Mouse (Mus musculus): ENCODE data around the gene Mapk6. TPM values are rescaled to one million over a fixed set of nuclear protein-coding genes. Genes with fewer than 3 reads are reported as not detected.
"Not testable (repeated sequence)": the region's sequence is repeated elsewhere in the genome, so short reads cannot be mapped to it uniquely, and the experiment has no call there.

Gene Mapk6
- polyA plus RNA-seq, 1 experiment = 52.8 TPM

GRCm38 (mm10) chr9:75366191-75366590 is 43.6 kb downstream of the Mapk6 start:
- Histone ChIP-seq H3K4me3 (no peak overlapping the region), H3K27me3 (ENCODE audit: control insufficient read depth, insufficient read depth, insufficient read length) (no peaks in the 10 kb centered on the region), H3K36me3 (ENCODE audit: control insufficient read depth, insufficient read depth) (no peaks in the 10 kb centered on the region), H3K79me2 (ENCODE audit: control insufficient read depth, insufficient read depth) (no peaks in the 10 kb centered on the region), H3ac (ENCODE audit: control insufficient read depth, insufficient read length) (no peak overlapping the region), H3K4me2 (ENCODE audit: low read depth) (peak overlapping the region; percentile 14)
- TF ChIP-seq POLR2AphosphoS2 (IDR thresholded peaks at IDR 0.05; ENCODE audit: insufficient read length, low read depth) (no peak), CEBPB (IDR thresholded peaks at IDR 0.05; ENCODE audit: insufficient read depth, poor library complexity, severe bottlenecking) (no peak), TCF12 (IDR thresholded peaks at IDR 0.05; ENCODE audit: insufficient read depth, poor library complexity, severe bottlenecking) (no peak), MYOD1 (IDR thresholded peaks at IDR 0.05; ENCODE audit: control insufficient read depth in 1 of 3, insufficient read length in 2 of 3, low read depth in 2 of 3) (no peak), MAX (IDR thresholded peaks at IDR 0.05; ENCODE audit: low read depth) (no peak), E2F4 (IDR thresholded peaks at IDR 0.05; ENCODE audit: insufficient read depth) (no peak), MYOG (IDR thresholded peaks at IDR 0.05; ENCODE audit: control insufficient read depth in 1 of 3, insufficient read depth in 1 of 3, insufficient read length in 2 of 3, low read depth in 2 of 3) (no peak), SRF (IDR thresholded peaks at IDR 0.05; ENCODE audit: control insufficient read depth, insufficient read length, low read depth) (no peak), REST (IDR thresholded peaks at IDR 0.05; ENCODE audit: insufficient read depth, insufficient read length) (no peak)

- H3K27me3 ChIP-seq (ENCODE audit: control insufficient read depth, insufficient read depth, insufficient read length) = no peaks in the 10 kb centered on the region
- no peak overlapping the region for H3K4me3 ChIP-seq
- no peaks in the 10 kb centered on the region for H3K36me3 ChIP-seq (ENCODE audit: control insufficient read depth, insufficient read depth)
- no peak overlapping the region for H3K4me2 ChIP-seq (ENCODE audit: low read depth)
- TF ChIP-seq TCF3 (IDR thresholded peaks at IDR 0.05; ENCODE audit: insufficient read length, low read depth) = no peak
- TF ChIP-seq MYOD1 (IDR thresholded peaks at IDR 0.05; ENCODE audit: control insufficient read depth in 1 of 3, insufficient read length in 2 of 3, low read depth in 2 of 3) = no peak
- TF ChIP-seq MYOG (IDR thresholded peaks at IDR 0.05; ENCODE audit: control insufficient read depth in 1 of 3, insufficient read depth in 1 of 3, insufficient read length in 2 of 3, low read depth in 2 of 3) = no peak
- TF ChIP-seq POLR2AphosphoS2 (IDR thresholded peaks at IDR 0.05; ENCODE audit: insufficient read length, low read depth) = no peak
- no peak for TF ChIP-seq MAX (IDR thresholded peaks at IDR 0.05; ENCODE audit: low read depth)
- no peak for TF ChIP-seq USF1 (IDR thresholded peaks at IDR 0.05; ENCODE audit: low read depth)
- TF ChIP-seq POLR2A (IDR thresholded peaks at IDR 0.05; ENCODE audit: insufficient read length, low read depth) = no peak
- TF ChIP-seq CEBPB (IDR thresholded peaks at IDR 0.05; ENCODE audit: insufficient read depth, poor library complexity, severe bottlenecking) = no peak
- TF ChIP-seq SRF (IDR thresholded peaks at IDR 0.05; ENCODE audit: control insufficient read depth, insufficient read length, low read depth) = no peak
- no peak for TF ChIP-seq REST (IDR thresholded peaks at IDR 0.05; ENCODE audit: insufficient read depth, insufficient read length)
- H3K79me2 ChIP-seq (ENCODE audit: control insufficient read depth, insufficient read depth) = no peaks in the 10 kb centered on the region
- H3ac ChIP-seq (ENCODE audit: control insufficient read depth, insufficient read length) = no peak overlapping the region
These were observed 44.6 kb downstream of the Mapk6 start for GRCm38 (mm10) chr9:75365195-75365594.

DNA sequence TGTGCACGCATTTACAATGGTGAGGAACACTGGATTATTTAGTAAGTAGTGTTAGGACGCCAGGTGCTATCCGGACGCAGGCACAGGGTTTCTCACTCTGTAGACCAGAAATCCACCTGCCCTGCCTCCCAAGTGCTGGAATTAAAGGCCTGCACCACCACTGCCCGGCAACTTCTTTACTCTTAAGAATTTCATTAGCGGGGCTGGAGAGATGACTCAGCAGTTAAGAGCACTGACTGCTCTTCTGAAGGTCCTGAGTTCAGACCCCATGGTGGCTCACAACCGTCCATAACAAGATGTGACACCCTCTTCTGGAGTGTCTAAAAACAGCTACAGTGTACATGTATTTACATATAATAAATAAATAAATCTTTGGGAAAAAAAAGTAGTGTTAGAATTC is 46.1 kb downstream of the Mapk6 start:
- H3K79me2 ChIP-seq (ENCODE audit: control insufficient read depth, insufficient read depth); H3ac ChIP-seq (ENCODE audit: control insufficient read depth, insufficient read length); H3K4me3 ChIP-seq; H3K36me3 ChIP-seq (ENCODE audit: control insufficient read depth, insufficient read depth); H3K4me2 ChIP-seq (ENCODE audit: low read depth); H3K27me3 ChIP-seq (ENCODE audit: control insufficient read depth, insufficient read depth, insufficient read length): not testable (repeated sequence)

- H3ac ChIP-seq (ENCODE audit: control insufficient read depth, insufficient read length) = no peak overlapping the region
- no peak overlapping the region for H3K4me2 ChIP-seq (ENCODE audit: low read depth)
- no peak overlapping the region for H3K4me3 ChIP-seq
- no peak for TF ChIP-seq MAX (IDR thresholded peaks at IDR 0.05; ENCODE audit: low read depth)
- no peak for TF ChIP-seq TCF3 (IDR thresholded peaks at IDR 0.05; ENCODE audit: insufficient read length, low read depth)
- TF ChIP-seq SRF (IDR thresholded peaks at IDR 0.05; ENCODE audit: control insufficient read depth, insufficient read length, low read depth) = no peak
- TF ChIP-seq USF1 (IDR thresholded peaks at IDR 0.05; ENCODE audit: low read depth) = no peak
- no peak for TF ChIP-seq POLR2A (IDR thresholded peaks at IDR 0.05; ENCODE audit: insufficient read length, low read depth)
- TF ChIP-seq MYOG (IDR thresholded peaks at IDR 0.05; ENCODE audit: control insufficient read depth in 1 of 3, insufficient read depth in 1 of 3, insufficient read length in 2 of 3, low read depth in 2 of 3) = no peak
- no peaks in the 10 kb centered on the region for H3K27me3 ChIP-seq (ENCODE audit: control insufficient read depth, insufficient read depth, insufficient read length)
- no peaks in the 10 kb centered on the region for H3K36me3 ChIP-seq (ENCODE audit: control insufficient read depth, insufficient read depth)
- H3K79me2 ChIP-seq (ENCODE audit: control insufficient read depth, insufficient read depth) = no peaks in the 10 kb centered on the region
These were observed 46.8 kb downstream of the Mapk6 start for GRCm38 (mm10) chr9:75363001-75363400.

GRCm38 (mm10) chr9:75362201-75362600 is 47.6 kb downstream of the Mapk6 start:
- Histone ChIP-seq H3K27me3 (ENCODE audit: control insufficient read depth, insufficient read depth, insufficient read length) (no peaks in the 10 kb centered on the region), H3K4me2 (ENCODE audit: low read depth) (no peak overlapping the region), H3K79me2 (ENCODE audit: control insufficient read depth, insufficient read depth) (no peaks in the 10 kb centered on the region), H3ac (ENCODE audit: control insufficient read depth, insufficient read length) (no peak overlapping the region), H3K36me3 (ENCODE audit: control insufficient read depth, insufficient read depth) (no peaks in the 10 kb centered on the region), H3K4me3 (no peak overlapping the region)
- TF ChIP-seq SRF (IDR thresholded peaks at IDR 0.05; ENCODE audit: control insufficient read depth, insufficient read length, low read depth) (no peak), REST (IDR thresholded peaks at IDR 0.05; ENCODE audit: insufficient read depth, insufficient read length) (no peak), MYOD1 (IDR thresholded peaks at IDR 0.05; ENCODE audit: control insufficient read depth in 1 of 3, insufficient read length in 2 of 3, low read depth in 2 of 3) (peak in 2 of 3 experiments; percentile 30 to 49), USF1 (IDR thresholded peaks at IDR 0.05; ENCODE audit: low read depth) (no peak), MYOG (IDR thresholded peaks at IDR 0.05; ENCODE audit: control insufficient read depth in 1 of 3, insufficient read depth in 1 of 3, insufficient read length in 2 of 3, low read depth in 2 of 3) (peak in 2 of 3 experiments; percentile 30 to 75), POLR2AphosphoS2 (IDR thresholded peaks at IDR 0.05; ENCODE audit: insufficient read length, low read depth) (no peak), TCF3 (IDR thresholded peaks at IDR 0.05; ENCODE audit: insufficient read length, low read depth) (no peak), TCF12 (IDR thresholded peaks at IDR 0.05; ENCODE audit: insufficient read depth, poor library complexity, severe bottlenecking) (no peak), CEBPB (IDR thresholded peaks at IDR 0.05; ENCODE audit: insufficient read depth, poor library complexity, severe bottlenecking) (no peak), POLR2A (IDR thresholded peaks at IDR 0.05; ENCODE audit: insufficient read length, low read depth) (no peak), MAX (IDR thresholded peaks at IDR 0.05; ENCODE audit: low read depth) (no peak), E2F4 (IDR thresholded peaks at IDR 0.05; ENCODE audit: insufficient read depth) (no peak)

Data from myocyte (in vitro differentiated cells).